Mouse (Mus musculus): ENCODE data around the gene Scn5a. TPM values are rescaled to one million over a fixed set of nuclear protein-coding genes. Genes with fewer than 3 reads are reported as not detected.

The Scn5a gene
- total RNA-seq, 2 experiments from 2014 or later: 5.0 to 5.4 TPM

GRCm38 (mm10) chr9:119566214-119566613 lies 12.6 kb downstream of the Scn5a start:
- DNase-seq (ENCODE audit: low spot score in 2 of 2): no peak

- no peak for DNase-seq (ENCODE audit: low spot score in 2 of 2)
Observed at GRCm38 (mm10) chr9:119564803-119565202, 14.0 kb downstream of the Scn5a start.

DNA sequence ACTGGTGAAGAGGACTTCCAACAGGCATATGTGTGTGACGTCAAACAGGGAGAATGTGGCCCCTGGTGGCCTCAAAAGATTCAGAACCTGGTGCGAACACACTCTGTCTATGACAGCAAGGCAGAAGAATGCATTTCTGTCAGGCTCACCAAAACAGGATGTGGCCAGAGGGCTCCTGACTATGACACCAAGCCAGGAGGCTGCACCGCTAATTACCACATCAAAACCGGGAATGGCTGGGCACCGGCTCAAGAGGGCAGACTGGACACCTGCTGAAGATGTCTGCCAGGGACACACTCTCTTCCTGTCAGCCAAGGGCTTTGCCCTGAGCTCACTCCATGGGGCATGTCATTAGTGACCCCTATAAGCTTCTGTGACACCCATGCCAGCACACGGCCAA lies 15.2 kb downstream of the Scn5a start:
- no peak for DNase-seq (ENCODE audit: low spot score in 2 of 2)

DNA sequence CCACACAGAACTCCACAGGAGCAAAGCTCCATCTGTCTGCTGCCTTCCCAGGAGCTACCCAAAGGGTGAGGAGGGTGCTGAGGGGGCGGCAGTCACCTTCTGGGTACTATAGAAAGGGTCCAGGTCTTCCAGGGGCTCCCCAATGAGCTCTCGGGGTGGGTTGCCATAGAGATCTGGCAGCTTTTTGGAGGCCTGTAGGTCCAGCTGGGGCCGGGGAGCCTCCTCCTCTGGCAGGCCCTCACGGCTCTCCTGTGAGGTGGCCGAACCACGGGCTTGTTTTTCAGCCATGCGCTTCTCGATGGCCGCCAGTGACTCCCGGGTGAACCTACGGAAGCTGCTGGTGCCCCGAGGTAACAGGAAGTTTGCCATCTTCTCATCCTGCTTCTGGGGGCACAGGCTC lies 16.6 kb downstream of the Scn5a start:
- no peak for DNase-seq (ENCODE audit: low spot score in 2 of 2)

GRCm38 (mm10) chr9:119561746-119562145 lies 17.1 kb downstream of the Scn5a start:
- DNase-seq (ENCODE audit: low spot score in 2 of 2): no peak

DNA sequence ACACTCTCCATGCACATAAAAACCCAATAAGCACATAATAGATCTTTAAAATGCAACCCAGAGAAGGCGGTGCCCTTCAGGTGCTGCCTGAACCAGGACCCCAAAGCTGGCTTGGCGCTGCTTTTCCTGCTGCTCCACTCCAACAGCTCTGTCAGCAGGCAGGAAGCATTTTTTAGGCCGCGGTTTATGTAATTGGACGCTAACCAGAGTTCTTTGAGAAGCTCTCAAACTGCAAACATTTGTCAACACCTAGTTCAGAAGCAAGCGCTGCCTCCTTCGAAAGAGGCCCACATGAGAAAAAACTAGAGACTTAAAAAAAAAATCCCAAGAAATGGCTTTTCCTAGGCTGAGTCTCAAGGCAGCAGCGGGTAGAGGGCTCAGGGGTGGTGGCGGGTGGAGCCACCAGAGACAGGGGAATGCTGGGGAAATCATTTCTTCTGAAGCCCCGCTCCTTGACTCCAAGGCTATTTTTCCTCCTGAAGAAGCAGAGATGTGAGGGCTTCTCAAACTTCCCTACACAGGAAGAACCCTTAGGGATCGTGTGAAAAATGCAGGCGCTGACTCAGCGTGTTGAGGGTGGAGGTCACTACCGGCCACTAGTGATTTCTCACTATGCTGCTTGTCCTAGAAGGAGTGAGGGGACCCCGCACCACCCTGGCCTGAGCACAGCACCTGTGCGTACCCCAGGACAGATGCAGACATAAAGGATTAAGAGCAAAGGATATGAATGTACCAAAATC lies 19.1 kb downstream of the Scn5a start:
- no peak for DNase-seq (ENCODE audit: low spot score in 2 of 2)

DNA sequence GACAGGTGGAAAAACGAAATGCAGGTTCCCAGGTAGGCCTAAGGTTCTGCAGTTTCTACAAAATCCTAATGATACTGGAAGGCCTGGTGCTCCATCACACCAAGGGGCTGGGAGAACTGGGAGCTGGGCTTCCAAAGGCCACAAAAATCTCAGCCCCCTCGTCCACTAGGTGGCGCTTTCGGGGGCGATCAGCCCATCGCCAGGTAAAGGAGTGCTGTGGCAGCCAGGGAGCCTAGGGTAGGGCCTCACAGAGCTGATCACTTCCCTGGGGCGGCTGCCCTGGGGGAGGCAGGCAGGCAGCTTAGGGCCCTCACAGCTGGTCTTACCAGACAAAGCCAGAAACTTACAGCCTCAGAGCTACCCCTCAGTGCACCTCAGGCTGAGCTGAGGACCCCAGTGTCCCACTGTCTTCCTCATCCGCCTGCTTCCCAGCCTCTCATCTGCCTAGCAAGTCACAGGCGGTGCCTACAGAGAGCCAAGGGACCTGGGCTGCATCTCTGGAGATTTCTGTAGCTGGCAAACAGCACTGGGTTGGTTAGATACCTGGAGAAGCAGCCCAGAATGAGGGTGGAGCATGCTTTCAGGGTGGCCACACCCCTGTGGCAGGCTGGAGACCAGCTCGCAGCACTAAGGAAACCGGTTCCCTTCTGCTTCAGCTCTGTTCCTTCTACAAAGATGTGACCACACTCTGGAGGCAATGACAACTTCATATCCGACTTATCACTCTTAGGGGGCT lies 20.5 kb downstream of the Scn5a start:
- peak in 1 of 2 experiments; percentile 61 for DNase-seq (ENCODE audit: low spot score in 2 of 2)

GRCm38 (mm10) chr9:119556043-119556442 lies 22.8 kb downstream of the Scn5a start:
- DNase-seq (ENCODE audit: low spot score in 2 of 2): no peak

DNA sequence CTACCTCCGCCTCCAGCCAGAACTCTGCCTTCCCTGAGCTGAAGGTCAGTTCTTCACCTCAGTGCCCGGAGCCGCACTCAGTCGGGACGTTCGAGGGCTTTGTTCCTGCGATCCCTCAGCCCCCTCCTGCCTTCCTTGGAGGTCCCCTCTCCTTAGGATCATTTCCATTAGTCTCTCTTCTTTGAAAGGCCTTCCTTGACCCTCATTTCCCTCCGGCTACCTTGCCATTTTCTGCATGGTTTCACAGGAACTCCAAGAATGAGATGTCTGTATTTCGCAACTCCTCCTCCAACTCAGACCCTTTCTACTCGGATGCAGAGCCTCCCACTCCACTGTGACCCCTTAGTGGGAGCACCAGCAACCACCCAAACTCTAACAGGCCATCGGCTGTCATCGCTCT lies 31.3 kb downstream of the Scn5a start:
- DNase-seq (ENCODE audit: low spot score in 2 of 2): no peak

DNA sequence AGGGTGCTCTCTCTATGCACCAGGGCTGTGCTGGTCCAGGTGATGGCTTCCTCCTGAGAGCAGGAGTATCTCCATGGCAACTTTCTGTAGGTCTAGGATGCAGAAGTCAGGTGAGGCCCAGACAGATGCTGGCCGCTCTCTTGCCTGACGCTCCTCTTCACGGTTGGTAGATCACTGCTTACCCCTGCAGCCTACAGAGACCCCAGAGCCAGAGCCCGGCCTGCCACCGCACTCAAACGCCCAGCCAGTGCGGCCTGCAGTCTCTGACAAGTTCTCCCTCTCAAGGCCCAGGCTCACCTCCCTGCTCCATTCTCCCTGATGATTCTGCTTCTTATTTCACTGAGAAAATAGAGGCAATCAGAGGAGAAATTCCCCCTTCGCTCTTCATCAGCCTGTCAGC lies 31.7 kb downstream of the Scn5a start:
- DNase-seq (ENCODE audit: low spot score in 2 of 2): no peak

- no peak for DNase-seq (ENCODE audit: low spot score in 2 of 2)
Observed at GRCm38 (mm10) chr9:119540726-119541125, 38.1 kb downstream of the Scn5a start.

DNA sequence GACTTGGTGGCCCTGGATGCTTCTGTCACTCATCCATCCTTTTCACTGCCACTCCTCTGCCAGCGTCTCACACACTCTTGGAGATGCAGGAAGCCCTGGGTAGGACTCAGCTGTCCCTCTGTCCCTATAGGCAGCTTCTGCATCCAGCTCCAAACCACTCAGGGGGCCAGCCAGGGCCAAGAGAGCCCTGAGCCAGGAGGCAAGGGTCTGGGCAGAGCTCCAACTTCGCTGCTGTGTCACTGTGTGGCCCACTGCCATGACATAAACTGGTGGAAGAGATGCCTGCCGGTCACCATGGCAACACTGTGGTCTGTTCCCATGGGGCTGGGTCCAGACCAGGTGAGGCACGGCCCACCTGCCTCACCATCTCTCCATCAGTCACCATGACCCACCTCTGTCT lies 41.0 kb downstream of the Scn5a start:
- no peak for DNase-seq (ENCODE audit: low spot score in 2 of 2)

- no peak for DNase-seq (ENCODE audit: low spot score in 2 of 2)
Observed at GRCm38 (mm10) chr9:119531684-119532417, 47.0 kb downstream of the Scn5a start.

GRCm38 (mm10) chr9:119524511-119524910 lies 54.3 kb downstream of the Scn5a start:
- no peak for DNase-seq (ENCODE audit: low spot score in 2 of 2)

- no peak for DNase-seq (ENCODE audit: low spot score in 2 of 2)
Observed at GRCm38 (mm10) chr9:119523301-119523700, 55.5 kb downstream of the Scn5a start.

DNA sequence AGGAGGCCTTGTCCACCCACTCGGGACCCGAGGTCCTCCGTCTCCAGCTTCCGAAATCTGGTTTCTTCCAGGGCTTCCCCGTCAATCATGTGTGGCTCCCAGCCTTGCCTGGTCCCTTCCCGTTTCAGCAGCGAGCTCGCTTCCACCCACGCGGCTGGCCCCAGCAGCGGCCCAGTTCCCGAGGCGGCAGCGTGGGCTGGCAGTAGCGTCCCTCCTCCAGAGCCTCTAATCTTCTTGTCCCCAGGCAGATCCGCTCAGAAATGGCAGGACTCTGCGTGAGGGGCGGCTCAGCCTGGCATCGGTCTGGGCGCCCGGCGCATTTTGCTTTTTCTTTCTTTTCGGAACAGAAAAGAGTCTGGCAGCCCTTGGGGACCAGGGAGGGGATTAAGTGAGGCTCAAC lies 59.7 kb downstream of the Scn5a start:
- peak; percentile 44 to 70 for DNase-seq (ENCODE audit: low spot score in 2 of 2)

DNA sequence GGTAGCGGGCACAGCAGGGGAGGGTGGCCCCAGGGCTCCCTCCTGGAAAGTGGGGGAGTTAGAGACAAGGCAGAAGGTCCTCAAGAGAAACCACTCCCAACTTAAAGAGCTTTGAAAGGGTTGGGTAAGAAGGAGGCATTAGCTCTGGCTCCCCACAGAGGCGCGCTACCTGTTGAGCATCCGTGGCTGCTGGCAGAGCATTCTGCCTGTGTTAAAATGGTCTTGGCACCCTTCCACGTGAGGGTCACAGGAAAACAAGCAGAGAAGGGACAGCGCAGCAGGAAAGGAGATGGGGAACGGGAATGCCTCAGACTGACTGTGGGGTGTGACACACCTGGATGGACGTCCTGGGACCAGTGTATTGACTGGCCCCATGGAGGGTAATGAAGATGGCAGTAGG lies 60.6 kb downstream of the Scn5a start:
- DNase-seq (ENCODE audit: low spot score in 2 of 2): no peak

DNA sequence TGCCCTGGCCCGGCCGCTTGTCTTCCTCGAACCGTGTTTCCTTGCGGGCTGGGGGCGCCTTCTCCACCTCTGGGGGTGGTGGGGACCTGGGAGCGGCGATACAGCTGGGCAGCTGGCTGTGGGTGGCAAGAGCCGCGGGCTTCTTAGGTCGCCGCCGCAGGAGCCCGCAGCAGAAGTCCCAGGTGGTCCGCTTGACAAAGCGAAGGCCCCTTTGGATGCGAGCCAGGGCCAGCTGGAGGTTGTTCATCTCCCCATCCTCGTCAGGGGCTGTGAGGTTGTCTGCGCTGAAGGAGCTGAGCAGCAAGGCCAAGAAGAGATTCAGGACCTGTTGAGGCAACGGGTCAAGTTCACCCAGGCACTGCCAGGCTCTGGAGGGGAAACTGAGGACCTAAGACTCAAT lies 61.3 kb downstream of the Scn5a start:
- no peak for DNase-seq (ENCODE audit: low spot score in 2 of 2)

- no peak for DNase-seq (ENCODE audit: low spot score in 2 of 2)
Observed at GRCm38 (mm10) chr9:119516815-119517214, 62.0 kb downstream of the Scn5a start.

DNA sequence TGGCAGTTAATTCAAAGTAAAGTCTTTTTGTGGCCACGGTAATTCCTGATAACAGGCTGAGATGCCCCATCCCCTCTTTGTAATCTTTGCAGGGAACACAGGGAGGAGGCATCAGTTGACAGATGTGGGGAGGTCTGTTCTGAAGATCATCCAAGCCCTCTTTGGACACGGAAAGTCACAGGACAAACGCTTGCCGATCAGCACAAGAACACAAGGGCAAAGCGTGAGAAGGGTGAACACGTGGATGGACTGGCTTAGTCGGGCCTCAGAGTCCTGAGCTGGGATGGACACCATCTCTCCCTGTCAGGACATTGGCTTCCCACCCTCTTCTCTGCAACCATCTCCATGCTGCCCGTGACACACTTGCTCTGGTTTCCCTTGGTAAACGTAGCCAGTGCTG lies 63.4 kb downstream of the Scn5a start:
- no peak for DNase-seq (ENCODE audit: low spot score in 2 of 2)

DNA sequence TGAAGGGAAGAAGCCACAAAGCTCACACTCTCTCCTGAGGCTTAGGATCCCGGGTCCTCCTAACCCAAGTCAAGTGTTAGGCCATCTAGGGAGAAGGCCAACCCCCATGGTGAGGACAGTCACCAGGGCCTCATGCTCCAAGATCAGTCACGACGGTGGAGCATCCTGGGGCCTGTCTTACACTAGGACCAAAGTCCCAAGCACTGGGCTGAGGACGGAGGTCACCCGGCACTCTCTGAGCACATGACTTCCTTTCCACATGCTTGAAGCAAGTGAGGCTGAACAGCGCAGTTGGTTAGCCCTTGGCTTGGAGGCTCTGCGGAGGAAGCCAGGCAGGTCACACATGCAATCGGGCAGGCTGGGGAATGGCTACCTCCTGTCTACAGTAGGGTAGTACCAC lies 63.8 kb downstream of the Scn5a start:
- DNase-seq (ENCODE audit: low spot score in 2 of 2): no peak

GRCm38 (mm10) chr9:119513816-119514215 lies 65.0 kb downstream of the Scn5a start:
- DNase-seq (ENCODE audit: low spot score in 2 of 2): no peak

Data from left cerebral cortex, adult 18-20 months (tissue).